Mouse (Mus musculus): Measurements from ENCODE around the gene Sgk1. TPM values are rescaled to one million over a fixed set of nuclear protein-coding genes. Genes with fewer than 3 reads are reported as not detected.
"Not testable (repeated sequence)": the region's sequence is repeated elsewhere in the genome, so short reads cannot be mapped to it uniquely, and the experiment has no call there.

The Sgk1 gene
- total RNA-seq, 2 experiments from 2014 or later, result 87.2 to 233 TPM

DNA sequence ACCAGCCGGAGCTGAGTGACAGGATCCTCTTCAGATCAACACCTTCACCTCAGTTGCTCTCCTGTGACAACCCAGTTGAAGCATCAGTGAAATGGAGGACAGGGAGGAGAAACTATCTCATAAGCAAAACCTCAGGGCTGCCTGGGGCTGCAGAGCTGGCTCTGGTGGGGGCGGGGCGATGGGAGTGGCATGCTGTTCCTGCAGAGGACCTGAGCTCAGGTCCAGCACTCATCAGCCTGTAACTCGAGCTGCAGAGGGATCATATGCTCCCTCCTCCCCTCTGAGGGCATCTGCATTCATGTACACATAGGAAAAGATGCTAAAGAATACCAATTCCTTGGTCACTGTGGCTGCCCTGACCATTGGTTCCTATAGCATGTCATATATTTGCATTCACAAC lies 15.5 kb upstream of the Sgk1 start:
- DNase-seq, result no peak

DNA sequence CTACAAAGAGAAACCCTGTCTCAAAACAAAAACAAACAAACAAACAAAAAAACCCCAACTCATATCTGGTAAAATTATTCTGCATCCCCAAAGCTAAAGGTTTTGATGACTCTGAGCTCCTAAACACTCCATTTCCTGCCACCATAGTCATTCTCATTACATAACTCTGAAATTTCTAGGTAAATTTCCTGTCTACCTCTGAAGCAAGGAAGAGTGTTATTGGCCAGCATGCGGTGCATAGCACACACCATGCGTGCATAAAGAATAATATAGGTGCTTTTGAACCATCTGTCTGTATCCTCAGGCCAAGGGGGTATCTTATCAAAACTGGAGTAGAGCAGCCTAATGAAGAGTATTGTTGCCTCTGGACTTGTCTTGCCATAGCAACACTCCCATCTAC lies 13.8 kb upstream of the Sgk1 start:
- DNase-seq, result no peak

DNA sequence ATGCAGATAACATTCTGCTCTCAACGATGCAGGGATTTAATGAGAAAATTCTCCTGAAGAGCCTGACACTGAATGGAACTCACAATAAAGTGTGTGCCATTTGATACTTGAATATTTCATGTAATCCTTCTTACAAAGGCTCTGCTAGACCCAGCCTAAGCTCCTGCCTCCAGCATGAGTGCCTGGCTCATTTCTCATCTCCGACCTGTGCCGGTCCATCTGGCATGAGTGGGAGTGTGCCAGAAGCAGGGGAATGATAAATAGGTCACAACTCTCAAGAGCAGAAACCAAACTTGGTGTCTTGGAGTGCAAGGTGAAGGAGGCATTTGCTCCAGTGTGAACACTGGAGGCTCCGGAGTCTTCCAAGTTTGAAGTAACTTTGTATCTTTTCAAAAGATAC lies 13.4 kb upstream of the Sgk1 start:
- DNase-seq, result no peak

DNA sequence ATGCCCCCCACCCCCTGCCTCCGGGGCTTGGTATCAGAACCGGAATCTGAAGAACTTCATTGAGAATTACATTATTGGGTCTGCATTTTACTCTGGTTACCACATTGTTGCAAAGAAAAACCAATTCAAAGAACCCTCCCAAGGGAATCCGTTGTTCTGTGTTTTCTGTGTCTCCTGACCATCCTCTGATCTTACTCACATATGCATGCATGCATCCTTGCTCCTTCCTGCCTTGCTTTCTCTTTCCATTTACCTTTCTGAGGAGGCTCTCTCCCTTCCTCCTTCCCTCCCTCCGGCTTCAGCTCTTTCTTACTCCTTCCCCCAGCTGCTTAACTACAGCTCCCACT lies 174 bp upstream of the Sgk1 start:
- no peak for DNase-seq

DNA sequence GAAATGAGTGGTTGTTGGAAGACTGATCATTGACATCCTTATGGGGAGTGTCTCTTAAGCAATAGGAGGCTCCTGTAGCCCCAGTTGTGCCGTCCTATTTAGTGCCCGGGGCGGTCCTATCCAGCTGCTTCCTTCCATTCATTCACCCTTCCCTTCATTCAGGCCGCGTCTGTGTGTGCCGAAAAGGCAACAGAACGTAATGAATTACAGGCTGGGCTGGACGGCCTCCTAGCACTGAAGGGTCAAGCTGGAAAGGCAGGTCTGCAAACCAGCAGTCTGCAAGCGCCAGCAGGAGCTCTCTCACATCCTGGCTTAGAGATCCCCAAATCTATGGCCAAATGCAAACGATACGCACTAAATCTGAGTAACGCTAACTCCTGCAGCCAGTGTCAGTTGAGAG lies 1.6 kb downstream of the Sgk1 start:
- no peak for DNase-seq

DNA sequence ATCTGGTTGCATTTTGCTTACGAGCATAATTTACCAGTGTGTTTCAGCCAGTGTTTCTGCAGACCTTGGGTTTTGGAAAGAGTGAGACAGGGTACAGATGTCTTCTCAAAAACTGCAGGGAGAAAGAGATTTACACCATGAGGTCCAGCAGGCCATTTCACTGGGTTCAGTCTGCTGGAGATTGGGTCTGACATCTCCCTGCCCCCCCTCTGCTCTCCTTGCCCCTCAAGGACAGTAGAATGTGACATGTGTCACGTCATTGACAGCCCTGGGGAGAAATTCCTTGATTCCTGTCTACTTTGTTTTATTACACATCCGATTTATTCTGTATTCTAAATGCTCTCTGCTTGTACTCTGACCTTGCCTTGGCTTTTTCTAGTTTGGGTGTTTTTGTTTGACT lies 2.5 kb downstream of the Sgk1 start:
- no peak for DNase-seq

DNA sequence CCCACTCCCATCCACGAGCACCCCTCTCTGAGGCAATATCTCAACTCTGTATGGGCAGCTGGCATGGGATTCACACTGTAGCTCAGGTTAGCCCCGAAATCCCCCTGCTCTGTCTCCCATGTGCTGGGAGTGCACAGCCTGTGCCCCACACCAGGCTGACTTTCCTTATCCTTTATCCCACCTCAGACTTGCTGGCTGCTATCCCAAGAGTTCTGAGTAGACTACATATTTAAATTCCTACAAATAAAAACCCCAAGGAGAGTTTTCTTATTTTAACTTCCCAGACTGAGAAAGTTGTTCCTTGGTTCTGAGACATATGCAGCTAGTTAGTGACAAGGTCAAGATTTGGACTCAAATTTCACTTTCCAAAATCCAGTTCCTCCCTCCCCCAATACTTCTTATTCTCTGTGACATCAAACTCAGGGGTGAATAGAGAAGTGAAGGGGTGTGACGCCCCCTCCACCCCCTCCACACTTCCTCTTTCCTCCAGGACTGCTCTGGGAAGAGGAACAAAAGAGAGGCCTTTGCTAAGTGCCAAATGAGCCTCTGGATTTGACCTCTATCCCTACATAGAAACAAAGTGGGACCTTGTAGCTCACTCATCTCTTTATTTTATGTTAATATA lies 7.3 kb downstream of the Sgk1 start:
- DNase-seq, result no peak

DNA sequence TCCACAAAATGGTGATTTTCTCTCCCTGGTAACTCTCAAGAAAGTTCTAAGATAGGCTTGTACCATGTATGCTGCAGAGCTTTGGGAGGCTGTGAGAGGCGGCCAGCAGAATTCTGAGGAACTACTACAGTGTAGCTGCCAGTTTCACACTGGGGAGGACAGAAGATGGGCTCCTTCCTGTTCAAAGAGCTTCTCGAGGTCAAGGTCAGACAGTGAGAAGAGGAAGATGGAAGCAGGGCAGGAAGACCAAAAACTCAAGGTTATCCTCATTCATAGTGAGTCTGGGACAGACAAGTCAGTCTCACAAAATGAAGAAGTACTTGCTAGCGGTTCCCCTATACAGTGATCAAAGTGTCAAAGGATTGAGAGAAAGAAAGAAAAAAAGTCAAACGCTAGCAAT lies 8.3 kb downstream of the Sgk1 start:
- no peak for DNase-seq

DNA sequence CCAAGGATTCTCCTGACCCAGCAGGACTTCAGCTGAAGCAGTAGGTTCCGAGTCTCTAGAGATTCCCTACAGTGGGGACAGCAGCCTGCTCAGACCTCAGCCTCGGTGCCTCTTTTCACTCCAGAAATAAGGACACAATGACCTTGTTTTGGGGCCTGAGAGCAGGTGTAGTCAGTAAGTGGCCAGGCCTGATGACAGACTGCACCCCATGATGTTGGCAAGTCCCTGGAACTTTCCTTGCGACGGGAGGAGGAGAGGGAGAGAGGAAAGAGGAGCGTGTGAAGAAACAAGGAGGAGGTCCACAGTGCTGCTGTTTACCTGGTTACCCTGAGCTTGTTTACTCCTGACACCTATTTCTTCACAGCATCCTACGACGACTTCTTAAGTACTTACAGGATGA lies 9.5 kb downstream of the Sgk1 start:
- DNase-seq, result no peak

DNA sequence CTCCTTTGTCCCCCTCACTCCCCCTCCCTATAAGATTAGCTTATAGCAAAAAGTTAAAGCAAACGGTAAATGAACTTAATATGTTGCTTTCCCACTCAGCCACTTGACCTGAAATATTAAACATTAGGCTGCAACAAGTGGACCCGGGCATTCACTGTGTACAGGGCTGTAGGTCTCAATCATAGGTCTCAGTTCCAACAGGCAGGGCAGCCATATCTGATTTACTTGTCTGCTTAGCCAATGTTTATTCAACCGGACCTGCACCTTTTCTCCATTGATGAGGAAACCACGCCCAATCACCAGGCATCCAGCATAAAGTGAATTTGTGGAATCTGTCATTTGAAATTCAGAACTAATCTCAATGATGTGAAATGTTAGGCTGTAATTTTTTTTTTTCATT lies 10.1 kb downstream of the Sgk1 start:
- no peak for DNase-seq

DNA sequence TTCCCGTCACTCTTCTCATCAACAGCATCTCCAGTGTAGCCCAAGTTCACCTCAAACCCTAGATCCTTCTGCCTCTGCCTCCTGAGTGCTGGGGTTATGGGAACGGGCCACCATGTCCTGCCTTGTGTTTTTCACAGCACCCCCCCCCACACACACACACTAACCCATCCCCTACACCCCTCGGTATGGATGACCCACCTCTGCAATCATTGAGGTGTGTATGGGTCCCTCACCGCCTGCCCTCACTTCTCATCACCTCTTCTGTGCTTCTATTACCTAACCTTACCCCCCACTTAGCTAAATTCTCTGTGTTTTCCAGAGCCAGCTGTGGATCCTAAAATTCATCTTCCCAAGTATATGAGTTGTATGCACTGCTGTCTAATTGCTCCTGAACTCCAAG lies 16.4 kb downstream of the Sgk1 start:
- DNase-seq, result no peak

DNA sequence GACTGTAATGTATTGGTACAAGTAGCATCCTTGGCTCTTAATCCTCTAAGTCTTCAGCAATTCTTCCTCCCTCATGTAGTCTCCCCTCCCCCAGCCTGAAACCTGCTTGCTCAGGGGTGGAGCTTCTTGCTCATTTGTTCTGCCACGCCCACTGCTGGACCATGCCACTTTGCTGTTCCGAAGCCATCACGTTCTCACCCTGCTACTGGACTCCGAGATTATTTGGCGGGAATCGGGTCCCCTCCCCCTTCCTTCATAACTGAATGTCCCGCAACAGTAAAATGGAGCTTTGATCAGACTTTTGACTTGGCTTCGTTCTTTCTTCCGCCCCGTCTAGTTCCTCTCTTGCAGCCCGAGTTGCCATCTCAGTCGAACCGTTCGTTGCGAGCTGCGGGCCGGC lies 16.9 kb downstream of the Sgk1 start:
- not testable (repeated sequence) for DNase-seq

DNA sequence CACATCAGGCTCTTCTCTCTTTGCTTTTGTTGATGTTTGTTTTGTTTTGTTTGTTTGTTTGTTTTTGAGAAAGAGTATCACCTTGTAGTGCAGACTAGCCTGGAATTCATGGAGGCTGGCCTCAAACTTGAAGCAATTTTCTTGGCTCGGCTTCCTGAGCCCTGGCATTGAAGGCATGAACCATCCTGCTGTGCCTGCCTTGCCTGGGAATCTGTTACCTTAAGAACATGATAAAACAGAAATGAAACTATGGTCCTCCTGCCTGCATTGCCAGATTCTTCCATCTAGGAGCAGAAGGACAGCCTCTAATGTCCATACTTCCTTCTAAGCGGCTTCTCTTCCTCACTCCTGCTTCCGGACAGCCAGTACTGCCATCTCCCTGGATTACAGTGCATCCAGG lies 17.4 kb downstream of the Sgk1 start:
- no peak for DNase-seq

DNA sequence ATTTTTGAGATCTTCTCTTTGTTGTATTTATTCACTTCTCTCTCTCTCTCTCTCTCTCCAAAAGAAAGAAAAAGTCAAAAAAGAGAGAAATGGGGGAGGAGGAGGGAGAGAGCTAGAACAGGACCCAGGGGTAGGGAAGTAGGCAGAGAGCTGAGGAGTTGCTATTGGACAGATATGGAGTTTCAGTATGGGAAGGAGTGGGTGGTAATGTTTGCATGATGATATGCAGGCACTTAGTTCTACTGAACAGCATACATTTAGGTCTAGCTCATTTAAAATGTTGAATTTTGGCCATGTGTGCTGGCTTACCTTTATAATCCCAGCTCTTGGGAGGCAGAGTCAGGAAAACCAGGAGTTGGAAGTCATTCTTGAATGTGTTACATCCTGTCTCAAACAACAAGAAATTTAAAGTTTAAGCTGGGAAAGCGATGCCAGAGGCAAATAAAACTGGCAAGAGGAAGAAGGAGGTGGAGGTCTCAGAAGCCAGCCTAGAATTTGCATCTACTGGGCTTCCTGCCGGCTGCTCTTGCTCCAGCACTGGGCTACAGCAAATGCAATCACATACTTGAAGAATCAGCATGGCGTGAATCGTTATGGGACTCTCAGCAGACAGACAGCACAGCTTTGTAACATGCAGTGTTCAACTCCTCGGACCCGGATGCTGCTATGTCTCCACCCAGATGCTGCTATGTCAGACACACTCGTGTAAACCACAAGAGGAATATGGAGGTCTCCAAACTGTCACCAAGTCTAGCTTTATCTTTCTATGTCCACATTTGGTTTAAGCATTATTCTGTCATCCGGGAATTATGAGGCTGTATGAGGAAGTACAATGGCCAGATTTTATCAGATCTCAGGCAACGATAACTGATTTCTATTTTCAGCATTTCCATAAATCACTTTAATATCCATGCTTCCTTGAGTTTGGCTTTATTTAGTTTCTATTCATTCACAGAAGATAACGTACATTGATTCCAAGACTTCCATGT lies 20.5 kb downstream of the Sgk1 start:
- DNase-seq, result no peak

DNA sequence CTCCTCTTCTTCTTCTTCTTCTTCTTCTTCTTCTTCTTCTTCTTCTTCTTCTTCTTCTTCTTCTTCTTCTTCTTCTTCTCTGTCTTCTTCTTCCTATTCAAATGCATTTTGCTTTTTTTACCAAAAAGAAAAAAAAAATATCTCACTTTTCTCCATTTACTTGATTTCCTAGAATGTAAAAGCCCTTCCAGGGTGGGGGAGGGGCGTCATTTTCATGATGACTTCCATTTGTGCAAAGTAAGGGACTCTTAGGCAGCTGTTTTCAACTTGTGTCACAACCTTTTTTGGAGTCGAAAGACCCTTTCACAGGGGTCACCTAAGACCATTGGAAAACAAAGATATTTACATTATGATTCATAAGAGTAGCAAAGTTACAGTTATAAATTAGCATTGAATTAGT lies 22.2 kb downstream of the Sgk1 start:
- no peak for DNase-seq

DNA sequence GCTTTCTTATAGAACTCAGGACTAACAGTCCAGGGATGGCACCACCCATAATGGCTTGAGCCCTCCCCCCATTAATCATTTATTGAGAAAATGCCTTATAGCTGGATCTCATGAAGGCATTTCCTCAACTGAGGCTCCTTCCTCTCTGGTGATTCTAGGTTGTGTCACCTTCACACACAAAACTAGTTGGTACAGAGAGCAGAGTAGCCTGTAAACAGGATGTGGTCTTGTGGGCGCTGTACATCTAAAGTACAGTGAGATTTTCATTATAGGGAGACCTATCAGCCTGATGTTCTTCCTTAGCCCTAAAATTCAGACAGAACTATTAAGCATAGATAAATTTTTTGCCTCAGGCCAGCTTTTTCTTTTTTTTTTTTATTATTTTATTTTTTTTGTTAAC lies 23.6 kb downstream of the Sgk1 start:
- DNase-seq, result no peak

DNA sequence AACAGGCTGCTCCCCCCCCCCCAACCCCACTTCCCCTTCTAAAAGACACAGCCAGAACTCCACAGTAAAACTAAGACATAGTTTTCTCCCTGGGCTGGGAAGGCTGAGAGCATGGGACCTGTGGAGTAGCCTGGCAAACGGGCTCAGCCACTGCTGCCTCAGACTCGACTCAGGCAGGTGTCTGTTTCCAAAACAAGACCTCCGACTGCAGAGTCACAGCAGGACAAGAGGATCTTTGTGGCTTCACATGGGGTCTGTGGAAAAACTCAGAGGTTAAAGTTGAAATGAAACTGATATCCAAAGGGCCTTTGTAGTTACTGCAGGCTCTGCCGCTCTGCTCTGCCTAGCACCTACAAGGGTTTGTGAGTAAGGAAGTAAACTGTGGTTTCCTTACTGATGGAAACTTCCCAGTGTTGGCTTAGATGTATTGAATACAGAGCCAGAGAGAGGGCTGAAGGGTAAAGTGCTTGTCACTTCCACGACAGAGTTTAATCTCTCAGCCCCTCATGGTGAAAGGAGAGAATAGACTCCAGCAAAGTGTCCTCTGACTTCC lies 25.0 kb downstream of the Sgk1 start:
- no peak for DNase-seq

DNA sequence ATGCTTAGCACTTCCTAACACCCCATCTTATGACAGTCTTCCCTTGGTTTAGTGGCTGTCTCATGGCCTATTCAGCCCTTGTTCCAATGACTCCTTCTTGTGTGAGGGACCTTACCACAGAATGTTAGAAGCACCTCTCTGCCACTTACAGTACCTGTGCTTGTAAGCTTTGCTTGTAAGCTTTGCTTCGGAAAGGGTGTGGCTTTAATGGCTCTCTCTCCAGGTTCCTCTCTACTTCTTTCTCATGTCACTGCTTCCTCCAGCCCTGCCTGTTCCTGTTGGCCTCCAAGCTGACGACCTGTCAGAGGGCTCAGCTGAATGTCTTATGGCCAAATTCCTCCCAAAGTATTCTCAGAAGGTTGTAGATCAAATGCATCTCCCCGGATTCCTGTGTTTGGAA lies 25.8 kb downstream of the Sgk1 start:
- no peak for DNase-seq

DNA sequence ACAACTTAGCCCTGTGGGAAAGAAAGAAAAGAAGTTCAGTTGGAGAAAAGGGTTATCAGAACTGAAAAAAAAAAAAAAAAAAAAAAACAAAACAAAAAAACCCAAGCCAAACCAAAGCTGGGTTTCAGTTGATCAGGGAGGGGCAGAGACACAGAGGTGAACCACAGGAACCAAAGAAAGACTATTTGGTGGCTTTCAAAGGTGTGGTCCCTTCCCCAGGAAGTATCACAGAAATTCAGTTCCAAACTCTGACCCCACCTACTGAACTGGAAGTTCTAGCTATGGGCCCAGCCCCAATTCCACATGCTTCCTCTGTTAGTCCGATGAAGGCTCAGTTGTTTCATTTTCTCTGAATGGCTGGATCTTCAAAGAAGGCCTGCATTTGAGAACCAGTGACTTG lies 26.7 kb downstream of the Sgk1 start:
- no peak for DNase-seq

DNA sequence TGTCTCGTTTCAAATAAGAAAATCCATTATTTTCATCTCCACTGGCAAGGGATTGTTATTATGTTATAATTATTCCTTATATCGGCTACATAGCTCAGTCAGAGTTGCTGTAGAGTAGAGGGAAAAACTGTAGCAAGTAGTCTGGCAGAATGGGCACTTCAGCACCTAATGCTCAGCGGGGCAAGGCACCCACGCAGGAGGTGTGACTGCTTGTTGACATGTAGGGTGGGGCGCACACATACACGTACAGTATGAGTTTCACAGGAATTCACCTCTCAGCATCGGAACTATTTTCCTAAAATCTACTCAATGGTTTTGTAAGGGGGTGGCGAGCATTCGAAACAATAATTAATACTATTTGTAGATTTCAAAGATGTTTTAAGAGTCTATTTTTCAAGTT lies 28.4 kb downstream of the Sgk1 start:
- DNase-seq, result no peak

DNA sequence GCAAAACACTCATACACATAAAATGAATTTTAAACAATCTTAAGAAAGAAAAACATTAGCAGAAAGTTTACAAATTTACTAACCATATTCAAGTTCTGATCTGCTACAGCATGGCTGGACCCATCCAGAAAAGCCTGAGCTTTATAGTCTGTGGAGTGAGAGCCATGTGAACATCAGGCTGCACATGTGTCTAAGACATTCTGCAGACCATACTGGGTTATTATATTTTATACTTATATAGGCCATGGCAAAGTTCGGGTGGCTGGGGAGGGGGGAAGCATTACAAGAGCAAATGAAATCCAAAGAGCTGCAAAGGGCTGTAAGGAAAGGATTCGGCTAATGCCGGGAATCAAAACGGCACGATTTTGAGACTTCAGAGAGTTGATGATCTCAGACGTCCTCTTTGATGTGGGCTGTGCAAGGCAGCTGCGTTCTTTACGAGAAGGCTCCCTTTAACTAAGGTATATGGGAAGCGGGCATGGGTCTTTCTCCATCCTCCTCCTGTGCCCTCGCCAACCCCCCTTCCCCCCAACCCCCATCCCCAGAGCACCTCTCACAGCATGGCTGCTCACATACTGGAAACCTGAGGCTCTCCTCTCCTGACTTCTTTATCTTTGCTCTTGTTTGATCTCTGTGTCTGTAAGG lies 29.4 kb downstream of the Sgk1 start:
- DNase-seq, result no peak

DNA sequence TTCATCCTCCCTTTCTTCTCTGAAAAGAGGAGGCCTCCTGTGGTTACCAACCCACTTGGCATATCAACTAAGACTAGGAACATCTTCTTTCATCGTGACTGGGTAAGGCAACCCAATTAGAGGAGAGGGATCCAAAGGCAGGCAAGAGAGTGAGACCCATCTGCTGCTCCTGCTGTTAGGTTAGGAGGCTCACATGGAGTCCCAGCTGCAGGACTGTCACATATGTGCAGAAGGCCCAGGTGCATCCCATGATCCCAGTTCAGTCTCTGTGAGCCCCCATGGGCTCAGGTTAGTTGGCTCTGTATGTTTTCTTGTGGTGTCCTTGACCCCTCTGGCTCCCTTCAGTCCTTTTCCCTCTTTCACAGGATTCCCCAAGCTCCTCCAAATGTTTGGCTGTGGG lies 32.8 kb downstream of the Sgk1 start:
- DNase-seq, result no peak

Data from gastrocnemius, postnatal 10 days (tissue).